Mouse (Mus musculus) cerebellum, postnatal 36 days (tissue): Measurements from ENCODE around the gene Nrbp1.

Experiments used
- DNase-seq, 2 experiments: peaks; one replicate each; pipeline ENCODE4 v3.0.0; 2021 to 2022; ENCODE audit warnings: mixed read lengths in 2 of 2

The Nrbp1 gene

DNA sequence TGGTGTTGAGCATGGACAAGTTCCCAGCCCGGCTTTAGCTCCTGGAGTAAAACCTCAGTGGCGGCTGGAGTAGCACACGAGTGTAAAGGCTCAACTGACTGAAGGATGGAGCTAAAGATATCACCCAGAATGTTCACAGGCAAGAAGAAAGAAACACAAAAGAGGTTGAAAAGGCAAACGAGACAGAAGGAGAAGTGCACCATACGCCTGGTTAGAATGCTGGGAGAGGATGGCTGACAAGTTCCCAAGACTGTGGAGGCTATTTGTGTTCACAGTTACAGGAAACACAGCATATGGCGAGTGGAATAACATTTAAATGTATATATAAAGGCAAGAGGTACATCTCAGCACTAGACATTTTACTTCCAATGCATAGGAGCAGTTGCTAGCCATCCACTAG, 32.4 kb downstream of the Nrbp1 start:
- no peak for DNase-seq

- no peak for DNase-seq
Measured at GRCm38 (mm10) chr5:31279245-31279988, 38.8 kb downstream of the Nrbp1 start.

DNA sequence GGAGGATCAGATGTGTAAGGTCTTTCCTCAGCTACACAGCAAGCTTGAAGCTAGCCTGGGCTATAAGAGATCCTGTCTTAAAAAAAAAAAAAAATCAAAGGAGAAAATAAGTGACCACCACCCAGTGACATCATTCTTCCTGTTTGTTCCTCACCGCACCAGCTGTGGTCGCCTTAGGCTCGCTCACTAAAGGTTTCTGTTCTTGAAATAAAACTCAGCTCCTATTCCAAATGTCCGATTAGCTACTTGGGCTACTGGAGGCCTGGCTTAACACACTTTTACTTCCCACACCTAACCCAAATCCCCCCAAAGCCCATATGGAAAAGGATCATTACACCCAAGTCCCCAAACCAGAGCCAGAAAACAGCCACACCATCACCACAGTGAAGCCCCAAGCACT, 47.6 kb downstream of the Nrbp1 start:
- DNase-seq: no peak

- no peak for DNase-seq
Measured at GRCm38 (mm10) chr5:31288655-31289054, 48.0 kb downstream of the Nrbp1 start.

GRCm38 (mm10) chr5:31289626-31290230, 49.1 kb downstream of the Nrbp1 start:
- DNase-seq: no peak

GRCm38 (mm10) chr5:31290521-31291360, 50.1 kb downstream of the Nrbp1 start, which contains the start of gene Ift172:
Gene Ift172 (minus strand): TSS chr5:31291116.
- peak; percentile 95 to 96 for DNase-seq

- DNase-seq: no peak
Measured at GRCm38 (mm10) chr5:31291361-31291688, 50.7 kb downstream of the Nrbp1 start.

DNA sequence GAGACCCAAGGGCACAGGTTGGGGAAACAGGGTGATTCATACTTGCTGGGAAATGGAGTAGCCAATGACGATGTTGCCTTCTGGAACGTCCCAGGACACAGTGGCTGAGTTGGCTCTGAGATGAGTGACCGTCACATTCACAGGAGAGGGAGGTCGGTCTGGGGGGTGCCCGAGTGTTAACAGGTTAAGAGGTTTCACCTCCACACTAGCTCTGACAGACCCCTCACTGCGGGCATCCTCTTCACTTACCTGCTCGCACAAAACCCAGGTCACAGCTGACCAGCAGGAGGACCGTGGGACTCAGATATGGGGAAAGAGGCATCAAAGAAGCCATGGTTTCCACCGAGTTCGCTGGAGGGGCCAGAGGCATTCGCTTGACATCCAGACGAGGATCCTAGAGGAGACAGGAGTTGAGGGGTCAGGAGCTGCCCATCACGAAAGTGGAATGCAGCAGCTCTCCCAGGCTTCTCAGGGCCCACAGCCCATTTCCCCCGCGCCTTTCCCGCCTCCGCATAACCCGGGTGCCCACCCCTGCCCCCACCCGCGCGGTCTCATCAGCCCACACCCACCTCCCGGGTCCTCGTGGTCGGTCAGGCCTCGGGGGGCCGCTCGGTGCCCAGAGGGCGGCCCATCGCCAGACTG, 54.4 kb downstream of the Nrbp1 start:
- peak; percentile 21 to 32 for DNase-seq

- DNase-seq: peak; percentile 63 to 73
Measured at GRCm38 (mm10) chr5:31295606-31296141, 55.0 kb downstream of the Nrbp1 start, which contains the start of gene Fndc4. Gene Fndc4 (minus strand): TSS chr5:31296080.

GRCm38 (mm10) chr5:31297047-31297757, 56.5 kb downstream of the Nrbp1 start, which contains the start of gene Gckr:
Gene Gckr (plus strand): TSS chr5:31297443.
- DNase-seq: no peak

GRCm38 (mm10) chr5:31297981-31298380, 57.3 kb downstream of the Nrbp1 start:
- DNase-seq: no peak

- no peak for DNase-seq
Measured at GRCm38 (mm10) chr5:31298486-31298885, 57.8 kb downstream of the Nrbp1 start.
